Mouse (Mus musculus) ES-Bruce4 (cell line): ENCODE measurements around the gene Hba-a2. TPM values are rescaled to one million over a fixed set of nuclear protein-coding genes. Genes with fewer than 3 reads are reported as not detected.
A peak's percentile ranks its signal among the peaks of the same experiment; 100 is the strongest.

ENCODE experiments used
- H3K27ac ChIP-seq: 2 replicates; pipeline ENCODE4 v1.5.1; 2012; ENCODE audit warnings: low read length, inconsistent platforms; ENCODE audit not compliant: insufficient read depth
- H3K27me3 ChIP-seq: 2 replicates; pipeline ENCODE4 v1.6.1; 2012; ENCODE audit warnings: mild to moderate bottlenecking, low read length, inconsistent platforms; ENCODE audit not compliant: control insufficient read depth, poor library complexity, insufficient read depth, severe bottlenecking
- H3K36me3 ChIP-seq: 2 replicates; pipeline ENCODE4 v1.6.1; 2012; ENCODE audit warnings: inconsistent platforms, mild to moderate bottlenecking, low read length, moderate library complexity; ENCODE audit not compliant: control insufficient read depth, poor library complexity, insufficient read depth, severe bottlenecking
- H3K4me1 ChIP-seq: one replicate; pipeline ENCODE4 v1.8.1; 2011; ENCODE audit warnings: low read length; ENCODE audit not compliant: control insufficient read depth, insufficient read depth
- H3K4me3 ChIP-seq: 2 replicates; pipeline ENCODE4 v1.5.1; 2011; ENCODE audit warnings: low read depth, mild to moderate bottlenecking, low read length
- H3K9ac ChIP-seq: 2 replicates; pipeline ENCODE4 v1.6.1; 2012; ENCODE audit warnings: low read depth, mild to moderate bottlenecking, inconsistent platforms; ENCODE audit not compliant: poor library complexity, severe bottlenecking
- H3K9me3 ChIP-seq: replicated peaks from 2 replicates; pipeline ENCODE4 v1.6.1; 2012; ENCODE audit warnings: mild to moderate bottlenecking, low read length, inconsistent platforms; ENCODE audit not compliant: control insufficient read depth, poor library complexity, insufficient read depth, severe bottlenecking
- CTCF ChIP-seq: IDR thresholded peaks from one replicate; pipeline ENCODE4 v1.8.1; 2011; ENCODE audit warnings: low read depth, low read length
- EP300 ChIP-seq: IDR thresholded peaks from 2 replicates; pipeline ENCODE4 v1.6.1; 2011; ENCODE audit warnings: low read depth, low read length; ENCODE audit not compliant: insufficient read depth
- POLR2A ChIP-seq: IDR thresholded peaks from one replicate; pipeline ENCODE4 v1.8.1; 2011; ENCODE audit warnings: low read length; ENCODE audit not compliant: insufficient read depth
- polyA plus RNA-seq: library from polyadenylated mRNA; stranded (reverse); fragments of >200 nt; gene quantifications from 2 replicates; pipeline ENCODE4 v1.2.4, GENCODE M21; 2011; ENCODE audit warnings: low read depth; ENCODE audit not compliant: missing spikeins, insufficient read depth, insufficient read length

Hba-a2 gene
- polyA plus RNA-seq, 1 experiment, result 10.3 TPM

DNA sequence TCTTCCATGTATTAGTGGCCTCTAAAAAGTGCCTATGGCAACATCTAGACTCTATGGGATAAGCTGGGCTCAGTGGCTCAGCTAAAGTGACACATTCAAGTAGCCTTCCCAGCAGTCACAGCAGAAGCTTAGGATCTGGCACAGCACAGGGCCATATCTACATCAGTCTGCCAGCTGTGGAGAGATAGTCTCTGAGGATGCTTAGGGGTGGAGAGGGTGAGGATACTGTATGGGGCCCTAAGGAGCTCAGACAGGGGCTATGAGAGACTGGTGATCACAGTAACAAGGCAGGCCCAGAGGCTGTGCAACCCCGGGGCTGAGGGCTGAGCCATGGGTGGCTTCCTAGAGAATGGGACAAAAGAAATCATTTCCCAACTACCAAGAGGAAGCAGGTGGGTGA lies 10.7 kb downstream of the Hba-a2 start:
- no peak overlapping the region for H3K27ac ChIP-seq
- no peaks in the 10 kb centered on the region for H3K4me1 ChIP-seq
- H3K27me3 ChIP-seq, result no peaks in the 10 kb centered on the region
- no peak overlapping the region for H3K9ac ChIP-seq
- H3K9me3 ChIP-seq, result no peaks in the 10 kb centered on the region
- no peak for TF ChIP-seq EP300
- TF ChIP-seq POLR2A, result no peak
- TF ChIP-seq CTCF, result no peak
- H3K36me3 ChIP-seq, result no peaks in the 10 kb centered on the region
- no peak overlapping the region for H3K4me3 ChIP-seq

GRCm38 (mm10) chr11:32309446-32309845 lies 13.2 kb downstream of the Hba-a2 start:
- H3K9ac ChIP-seq, result no peak overlapping the region
- no peak overlapping the region for H3K27ac ChIP-seq
- TF ChIP-seq CTCF (no peak), POLR2A (no peak), EP300 (no peak)
- H3K36me3 ChIP-seq, result no peaks in the 10 kb centered on the region
- no peak overlapping the region for H3K4me3 ChIP-seq
- H3K4me1 ChIP-seq, result no peaks in the 10 kb centered on the region
- H3K9me3 ChIP-seq, result no peaks in the 10 kb centered on the region
- H3K27me3 ChIP-seq, result no peaks in the 10 kb centered on the region

- H3K4me1 ChIP-seq, result no peaks in the 10 kb centered on the region
- H3K27ac ChIP-seq, result no peak overlapping the region
- H3K9ac ChIP-seq, result no peak overlapping the region
- H3K4me3 ChIP-seq, result no peak overlapping the region
- no peaks in the 10 kb centered on the region for H3K36me3 ChIP-seq
- H3K27me3 ChIP-seq, result no peaks in the 10 kb centered on the region
- no peaks in the 10 kb centered on the region for H3K9me3 ChIP-seq
- TF ChIP-seq CTCF, result no peak
- no peak for TF ChIP-seq POLR2A
- TF ChIP-seq EP300, result no peak
Observed at GRCm38 (mm10) chr11:32309928-32310327, 13.6 kb downstream of the Hba-a2 start.

DNA sequence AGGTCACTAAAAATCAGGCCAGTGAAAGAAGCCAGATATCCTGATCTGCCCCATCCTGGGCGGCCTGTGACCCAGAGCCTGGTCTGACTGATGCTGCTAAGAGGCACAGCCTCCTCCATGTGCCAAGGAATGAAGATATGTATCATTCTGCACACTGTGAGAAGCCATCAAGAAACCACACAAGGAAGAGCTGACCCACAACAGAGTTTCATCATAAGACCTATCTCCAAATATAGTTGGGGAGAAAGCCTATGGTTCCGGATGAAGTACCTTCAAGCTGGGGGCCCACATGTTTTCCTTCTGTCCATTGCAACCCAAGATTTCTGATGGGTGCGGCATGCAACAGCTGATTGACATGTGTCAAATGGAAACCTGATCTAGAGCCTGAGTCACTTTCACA lies 19.7 kb downstream of the Hba-a2 start:
- H3K27ac ChIP-seq, result no peak overlapping the region
- H3K36me3 ChIP-seq, result no peaks in the 10 kb centered on the region
- H3K9ac ChIP-seq, result no peak overlapping the region
- H3K4me1 ChIP-seq, result no peaks in the 10 kb centered on the region
- H3K9me3 ChIP-seq, result no peaks in the 10 kb centered on the region
- TF ChIP-seq CTCF (no peak), EP300 (no peak), POLR2A (no peak)
- no peak overlapping the region for H3K4me3 ChIP-seq
- H3K27me3 ChIP-seq, result no peaks in the 10 kb centered on the region

GRCm38 (mm10) chr11:32320507-32321195 lies 24.4 kb downstream of the Hba-a2 start:
- H3K36me3 ChIP-seq, result no peaks in the 10 kb centered on the region
- H3K4me1 ChIP-seq, result no peaks in the 10 kb centered on the region
- H3K9ac ChIP-seq, result no peak overlapping the region
- H3K27me3 ChIP-seq, result no peaks in the 10 kb centered on the region
- H3K4me3 ChIP-seq, result no peak overlapping the region
- no peak overlapping the region for H3K27ac ChIP-seq
- no peak for TF ChIP-seq EP300
- TF ChIP-seq POLR2A, result no peak
- TF ChIP-seq CTCF, result no peak
- H3K9me3 ChIP-seq, result no peaks in the 10 kb centered on the region

- Histone ChIP-seq H3K9ac (no peak overlapping the region), H3K4me1 (no peaks in the 10 kb centered on the region), H3K27me3 (no peaks in the 10 kb centered on the region), H3K4me3 (no peak overlapping the region), H3K9me3 (no peaks in the 10 kb centered on the region), H3K27ac (no peak overlapping the region), H3K36me3 (no peaks in the 10 kb centered on the region)
- TF ChIP-seq POLR2A (no peak), EP300 (no peak), CTCF (peak; percentile 99)
Observed at GRCm38 (mm10) chr11:32321196-32321565, 24.9 kb downstream of the Hba-a2 start.
